Mouse (Mus musculus) forebrain, embryonic 10.5 days (tissue): ENCODE measurements around the gene Qser1. TPM values are rescaled to one million over a fixed set of nuclear protein-coding genes. Genes with fewer than 3 reads are reported as not detected.
"Not testable (repeated sequence)": the region's sequence is repeated elsewhere in the genome, so short reads cannot be mapped to it uniquely, and the experiment has no call there.

ENCODE experiments used
- DNase-seq: peaks from one replicate; pipeline ENCODE4 v3.0.0-alpha.2; 2017; ENCODE audit warnings: low spot score; ENCODE audit errors: extremely low spot score
- H3K27ac ChIP-seq: fragments of 300-500 bp; sonication (generic); 2 replicates; pipeline ENCODE4 v1.5.1; 2016; ENCODE audit warnings: mild to moderate bottlenecking
- H3K27me3 ChIP-seq: fragments of 300-500 bp; sonication (generic); 2 replicates; pipeline ENCODE4 v1.6.1; 2016; ENCODE audit warnings: mild to moderate bottlenecking; ENCODE audit not compliant: poor library complexity, severe bottlenecking
- H3K36me3 ChIP-seq: fragments of 300-500 bp; sonication (generic); replicated peaks from 2 replicates; pipeline ENCODE4 v1.6.1; 2016; ENCODE audit warnings: mild to moderate bottlenecking, moderate library complexity
- H3K4me1 ChIP-seq: fragments of 300-500 bp; sonication (generic); 2 replicates; pipeline ENCODE4 v1.6.1; 2016
- H3K4me3 ChIP-seq: fragments of 300-500 bp; sonication (generic); 2 replicates; pipeline ENCODE4 v1.5.1; 2016; ENCODE audit warnings: mild to moderate bottlenecking, moderate library complexity
- H3K9me3 ChIP-seq: fragments of 300-500 bp; sonication (generic); 2 replicates; pipeline ENCODE4 v1.6.1; 2016; ENCODE audit warnings: mild to moderate bottlenecking, moderate library complexity
- WGBS: fragments of 180-500 bp; shearing (Covaris S2); methylation state at CpG from one replicate; pipeline ENCODE4 v1.1.7; 2016; 5-methylcytosine and 5-hydroxymethylcytosine counted together
- polyA plus RNA-seq: library from polyadenylated mRNA; unstranded; fragments of >200 nt; fragmentation: Nextera tagmentation; extraction: Ambion mirVana; gene quantifications from 2 replicates; pipeline ENCODE4 v1.2.1, GENCODE M21; 2016

Qser1 gene
- polyA plus RNA-seq: 11.5 and 11.8 TPM in 2 replicates

DNA sequence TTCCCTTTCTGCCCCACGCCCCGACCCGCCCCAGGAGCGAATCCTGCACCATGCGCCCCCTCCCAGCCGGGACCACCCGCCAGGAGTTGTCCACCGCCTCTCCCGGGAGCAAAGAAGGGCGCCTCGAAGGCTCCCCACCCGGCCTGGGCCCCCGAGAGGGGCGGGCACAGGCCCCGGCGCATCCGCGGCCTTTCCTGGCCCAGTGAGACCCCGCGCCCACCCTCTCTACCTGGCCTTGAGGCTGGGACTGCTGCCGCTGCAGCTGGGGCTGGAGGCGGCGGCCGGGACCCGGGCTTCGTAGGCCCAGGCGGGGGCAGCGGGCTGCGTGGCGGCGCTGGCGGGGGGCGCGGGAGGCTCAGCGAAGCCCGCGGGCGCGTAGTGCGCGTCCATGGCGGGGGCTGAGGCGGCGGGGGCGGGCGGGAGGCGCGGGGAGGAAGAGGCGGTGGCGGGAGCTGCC lies at the start of gene Qser1:
TSS of gene Qser1 (minus strand) at position 390 of the 457 bp plus-strand sequence.
- Histone ChIP-seq H3K9me3 (no peaks in the 10 kb centered on the region), H3K27ac (peak within 1 kb of the TSS; percentile 100), H3K4me1 (peaks cover 39% of the 10 kb centered on the region), H3K36me3 (no peaks in the 10 kb centered on the region), H3K4me3 (peak within 1 kb of the TSS; percentile 94), H3K27me3 (no peaks in the 10 kb centered on the region)
- under 1% methylated on average over 46 of the region's 50 CpGs for WGBS
- peak; percentile 63 for DNase-seq

GRCm38 (mm10) chr2:104864176-104864860 lies 47.8 kb upstream of the Qser1 start:
- no peak overlapping the region for H3K4me3 ChIP-seq
- no peaks in the 10 kb centered on the region for H3K4me1 ChIP-seq
- WGBS: 93% methylated on average over 4 of the region's 4 CpGs
- H3K27me3 ChIP-seq: no peaks in the 10 kb centered on the region
- no peaks in the 10 kb centered on the region for H3K36me3 ChIP-seq
- DNase-seq: no peak
- no peak overlapping the region for H3K27ac ChIP-seq
- H3K9me3 ChIP-seq: no peaks in the 10 kb centered on the region

DNA sequence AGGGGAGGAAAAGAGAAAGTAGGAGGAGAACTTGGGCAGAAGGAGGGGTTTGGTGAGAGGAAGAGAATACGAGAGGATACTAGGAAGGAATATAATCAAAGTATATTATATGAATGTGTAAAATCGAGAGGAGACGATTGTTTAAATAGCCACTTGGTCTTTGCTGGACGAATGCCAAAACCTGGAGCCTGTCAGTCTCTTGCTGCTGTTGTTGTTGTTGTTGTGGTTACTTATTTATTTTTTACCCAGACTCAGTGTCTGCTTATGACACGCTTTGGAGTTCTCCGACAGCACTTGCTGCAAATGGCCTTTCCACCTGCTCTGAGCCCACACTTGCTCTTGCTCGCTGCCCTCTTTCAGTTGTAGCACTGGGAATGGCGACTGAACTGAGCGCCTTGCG lies 43.9 kb upstream of the Qser1 start:
- Histone ChIP-seq H3K27ac (no peak overlapping the region), H3K9me3 (no peaks in the 10 kb centered on the region), H3K27me3 (no peaks in the 10 kb centered on the region), H3K36me3 (no peaks in the 10 kb centered on the region), H3K4me1 (no peaks in the 10 kb centered on the region), H3K4me3 (no peak overlapping the region)
- DNase-seq: no peak
- 91% methylated on average over 10 of the region's 10 CpGs for WGBS

GRCm38 (mm10) chr2:104859060-104859459 lies 42.5 kb upstream of the Qser1 start:
- no peak for DNase-seq
- H3K9me3 ChIP-seq: no peaks in the 10 kb centered on the region
- no peaks in the 10 kb centered on the region for H3K36me3 ChIP-seq
- 90% methylated on average over 5 of the region's 5 CpGs for WGBS
- H3K27me3 ChIP-seq: no peaks in the 10 kb centered on the region
- H3K27ac ChIP-seq: no peak overlapping the region
- H3K4me1 ChIP-seq: no peaks in the 10 kb centered on the region
- H3K4me3 ChIP-seq: no peak overlapping the region

DNA sequence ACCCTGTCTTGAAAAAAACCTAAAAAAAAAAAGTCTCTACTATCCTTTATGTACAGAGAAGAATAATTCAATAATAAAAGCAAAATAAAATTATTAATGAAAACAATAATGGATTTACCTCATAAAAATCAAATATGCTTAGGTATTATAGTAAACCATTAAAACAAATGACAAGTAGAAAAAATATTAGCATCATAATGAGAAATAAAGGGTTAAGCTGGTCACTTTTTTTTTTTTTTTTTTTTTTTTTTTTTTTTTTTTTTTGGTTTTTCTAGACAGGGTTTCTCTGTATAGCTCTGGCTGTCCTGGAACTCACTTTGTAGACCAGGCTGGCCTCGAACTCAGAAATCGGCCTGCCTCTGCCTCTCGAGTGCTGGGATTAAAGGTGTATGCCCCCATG lies 41.5 kb upstream of the Qser1 start:
- not testable (repeated sequence) for H3K27ac ChIP-seq, H3K36me3 ChIP-seq, H3K27me3 ChIP-seq, DNase-seq, H3K9me3 ChIP-seq, H3K4me3 ChIP-seq, H3K4me1 ChIP-seq
- WGBS: 90% methylated on average over 3 of the region's 3 CpGs

- DNase-seq: no peak
- Histone ChIP-seq H3K4me3 (no peak overlapping the region), H3K4me1 (peaks cover 9% of the 10 kb centered on the region), H3K9me3 (no peaks in the 10 kb centered on the region), H3K27ac (no peak overlapping the region), H3K36me3 (no peaks in the 10 kb centered on the region), H3K27me3 (peaks cover 5% of the 10 kb centered on the region; the same call in 1 of the 2 replicates)
- 55% methylated on average over 1 of the region's 1 CpGs for WGBS
These were observed 39.7 kb upstream of the Qser1 start for GRCm38 (mm10) chr2:104856218-104856617.

DNA sequence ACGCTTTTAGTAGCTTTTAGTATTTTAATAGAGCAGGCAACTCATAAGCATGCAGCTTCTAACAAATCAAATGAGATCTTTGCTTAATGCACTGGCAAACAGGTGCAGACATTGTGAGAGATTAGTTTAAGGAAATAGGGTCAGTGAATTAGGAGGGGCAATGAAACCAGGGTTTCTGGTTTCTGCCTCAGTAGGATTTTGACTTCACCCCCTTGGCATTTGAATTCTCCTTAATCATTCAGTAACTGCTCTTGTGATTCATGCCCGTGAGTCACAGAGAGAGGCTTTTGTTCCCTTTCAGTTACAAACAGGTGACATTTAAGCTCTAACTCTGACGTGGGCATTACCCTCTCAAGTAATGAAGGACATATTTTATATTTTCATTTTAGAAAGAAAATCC lies 39.2 kb upstream of the Qser1 start:
- Histone ChIP-seq H3K4me3 (no peak overlapping the region), H3K27ac (no peak overlapping the region), H3K36me3 (no peaks in the 10 kb centered on the region), H3K4me1 (peaks cover 9% of the 10 kb centered on the region), H3K9me3 (no peaks in the 10 kb centered on the region), H3K27me3 (peaks cover 10% of the 10 kb centered on the region)
- DNase-seq: no peak
- WGBS: 30% methylated on average over 3 of the region's 3 CpGs

DNA sequence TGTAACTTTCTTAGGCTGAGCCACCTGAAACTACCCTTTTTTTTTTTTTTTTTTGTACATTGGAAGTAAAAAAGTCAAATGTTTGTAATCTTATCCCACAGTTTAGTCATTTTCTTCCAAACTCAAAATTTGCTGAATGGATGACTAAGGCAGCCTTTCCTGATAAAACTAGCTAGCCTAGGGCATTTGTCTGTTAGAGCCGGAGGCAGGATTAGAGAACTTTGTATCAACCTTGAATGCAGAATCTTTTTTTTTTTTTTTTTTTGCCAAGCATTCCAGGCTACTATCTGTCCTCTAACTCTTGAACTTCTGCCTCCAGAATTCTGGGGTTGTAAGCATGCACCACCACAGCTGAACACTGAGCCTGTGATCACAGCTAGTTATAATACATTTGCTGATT lies 38.3 kb upstream of the Qser1 start:
- DNase-seq: no peak
- Histone ChIP-seq H3K27me3 (peaks cover 19% of the 10 kb centered on the region), H3K4me3 (no peak overlapping the region), H3K27ac (no peak overlapping the region), H3K9me3 (no peaks in the 10 kb centered on the region), H3K4me1 (peaks cover 11% of the 10 kb centered on the region), H3K36me3 (no peaks in the 10 kb centered on the region)
- 81% methylated on average over 1 of the region's 1 CpGs for WGBS

DNA sequence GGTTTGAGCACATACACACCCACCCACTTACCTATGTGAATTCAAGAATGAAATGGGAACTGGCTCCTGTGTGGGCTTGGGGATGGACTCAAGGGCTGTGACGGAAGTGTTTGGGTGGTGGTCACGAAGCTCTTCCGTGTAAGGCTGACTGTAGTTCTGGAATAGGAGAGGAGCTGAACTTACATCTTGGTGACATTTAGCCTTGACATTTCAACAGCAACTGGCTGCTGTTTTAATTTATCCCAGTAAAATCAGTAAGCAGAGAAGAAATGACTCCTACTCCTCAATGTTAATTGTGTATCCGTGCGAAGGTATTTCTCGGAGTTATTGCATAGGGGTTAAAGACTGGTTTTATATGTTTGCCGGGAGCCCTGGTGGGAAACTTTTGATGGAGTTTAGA lies 36.0 kb upstream of the Qser1 start:
- WGBS: 93% methylated on average over 7 of the region's 7 CpGs
- Histone ChIP-seq H3K27ac (no peak overlapping the region), H3K27me3 (peaks cover 42% of the 10 kb centered on the region), H3K4me3 (no peak overlapping the region), H3K9me3 (no peaks in the 10 kb centered on the region), H3K4me1 (peaks cover 23% of the 10 kb centered on the region), H3K36me3 (no peaks in the 10 kb centered on the region)
- no peak for DNase-seq

DNA sequence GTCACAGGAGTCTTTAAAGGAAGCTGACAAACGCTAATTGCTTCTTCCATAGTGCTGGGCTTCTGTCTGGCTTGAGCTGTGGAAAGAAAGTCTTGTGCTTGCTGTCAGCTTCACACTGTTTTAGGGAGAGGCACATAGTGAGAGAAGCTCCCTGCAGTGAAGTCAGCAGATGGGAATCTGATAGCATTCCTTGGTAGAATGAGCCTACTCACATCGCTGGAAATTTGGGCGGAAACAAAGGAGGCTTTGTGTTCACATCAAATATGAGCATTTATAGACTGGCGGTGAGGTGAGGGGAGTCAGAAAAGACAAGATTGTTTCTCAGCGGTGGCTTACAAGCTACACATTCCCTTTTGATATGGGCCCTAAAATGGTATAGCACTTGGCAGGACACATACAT lies 35.1 kb upstream of the Qser1 start:
- Histone ChIP-seq H3K27me3 (peaks cover 42% of the 10 kb centered on the region), H3K4me1 (peaks cover 28% of the 10 kb centered on the region), H3K4me3 (no peak overlapping the region), H3K36me3 (no peaks in the 10 kb centered on the region), H3K27ac (no peak overlapping the region), H3K9me3 (no peaks in the 10 kb centered on the region)
- DNase-seq: no peak
- 26% methylated on average over 5 of the region's 5 CpGs for WGBS

DNA sequence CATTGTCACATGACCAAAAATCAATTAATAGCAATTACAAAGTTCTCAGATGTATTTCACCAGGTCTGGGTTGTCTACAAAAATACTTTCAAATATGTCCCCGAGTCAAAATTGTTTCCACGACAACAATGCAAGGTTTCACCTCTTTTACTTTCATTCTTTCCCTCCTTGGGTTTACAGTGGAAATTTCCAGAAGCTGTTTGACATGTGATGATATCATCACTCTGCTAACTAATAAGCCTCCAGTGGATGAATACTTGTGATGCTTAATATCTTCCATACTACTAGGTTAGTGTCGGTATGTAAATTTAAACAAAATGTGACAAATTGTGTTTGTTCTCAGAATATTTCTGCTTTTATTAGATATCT lies 33.4 kb upstream of the Qser1 start:
- 79% methylated on average over 3 of the region's 3 CpGs for WGBS
- DNase-seq: no peak
- Histone ChIP-seq H3K27me3 (peaks cover 42% of the 10 kb centered on the region), H3K36me3 (no peaks in the 10 kb centered on the region), H3K4me1 (peaks cover 28% of the 10 kb centered on the region), H3K4me3 (peak overlapping the region; percentile 57), H3K9me3 (no peaks in the 10 kb centered on the region), H3K27ac (no peak overlapping the region)

DNA sequence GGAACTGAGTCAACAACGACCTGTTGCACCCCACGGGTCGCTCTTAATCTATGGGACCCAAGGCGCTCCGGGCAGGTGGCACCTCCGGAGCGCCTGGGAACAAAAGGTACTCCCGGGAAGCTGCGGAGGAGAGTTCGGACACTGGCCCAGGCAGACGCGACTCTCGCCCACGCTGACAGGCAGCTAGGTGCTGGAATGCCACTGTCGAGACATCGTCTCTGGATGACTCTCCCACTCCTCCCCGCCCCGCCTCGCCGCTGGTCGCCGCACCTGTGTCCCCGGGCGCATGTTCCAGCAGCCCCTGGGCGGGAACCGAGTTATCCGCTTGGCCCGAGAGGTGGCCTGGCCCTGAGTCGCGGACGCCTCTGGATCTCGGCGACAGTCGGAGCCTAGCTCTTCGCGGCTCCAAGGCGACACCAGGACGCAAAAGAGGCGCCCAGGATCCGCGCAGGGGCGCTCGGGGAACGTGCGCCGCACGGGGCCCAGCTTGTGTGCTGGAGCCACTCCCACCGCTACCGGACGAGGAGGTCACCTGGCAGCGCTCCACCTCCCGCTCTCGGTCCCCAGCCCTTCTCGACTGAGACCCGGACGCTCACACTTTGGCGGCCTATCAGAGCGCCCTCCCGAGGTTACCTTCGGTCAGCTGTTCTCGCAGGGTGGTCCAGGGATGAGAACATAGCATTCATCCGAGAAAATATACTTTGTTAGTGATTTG lies 32.9 kb upstream of the Qser1 start, which contains the start of gene Prrg4:
TSS of gene Prrg4 (minus strand) at position 601 of the 715 bp plus-strand sequence.
- peak within 1 kb of the TSS; percentile 57 for H3K4me3 ChIP-seq
- no peaks in the 10 kb centered on the region for H3K9me3 ChIP-seq
- under 1% methylated on average over 62 of the region's 62 CpGs for WGBS
- DNase-seq: peak; percentile 45
- peak within 1 kb of the TSS; percentile 70 for H3K27ac ChIP-seq
- H3K4me1 ChIP-seq: peaks cover 28% of the 10 kb centered on the region
- no peaks in the 10 kb centered on the region for H3K36me3 ChIP-seq
- peaks cover 42% of the 10 kb centered on the region for H3K27me3 ChIP-seq
